Mouse (Mus musculus): Measurements from ENCODE around the gene Ltf. TPM values are rescaled to one million over a fixed set of nuclear protein-coding genes. Genes with fewer than 3 reads are reported as not detected.

The Ltf gene
- polyA plus RNA-seq (2015; fragmentation: Nextera tagmentation; extraction: Ambion mirVana): 0.45 and 2.0 TPM in 2 replicates

DNA sequence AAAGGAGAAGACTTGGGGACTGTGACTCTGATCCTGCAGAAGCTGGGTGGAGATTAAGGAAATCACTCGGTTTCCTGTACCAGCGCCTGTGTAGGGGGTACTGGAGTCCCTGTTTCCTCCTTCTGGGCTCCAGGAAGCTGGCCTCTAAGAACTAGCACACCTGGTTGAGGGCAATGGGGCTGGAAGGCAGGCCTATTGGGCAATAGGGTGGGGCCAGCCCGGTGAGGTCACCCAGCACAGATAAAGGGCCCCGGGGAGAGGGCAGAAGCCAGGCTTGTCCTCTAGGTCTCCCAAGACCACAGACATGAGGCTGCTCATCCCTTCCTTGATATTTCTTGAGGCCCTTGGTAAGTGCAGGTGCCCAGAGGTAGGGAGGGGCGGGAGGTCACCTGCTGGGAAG lies at the start of gene Ltf:
TSS of gene Ltf (plus strand) at position 250 of the 400 bp plus-strand sequence.

DNA sequence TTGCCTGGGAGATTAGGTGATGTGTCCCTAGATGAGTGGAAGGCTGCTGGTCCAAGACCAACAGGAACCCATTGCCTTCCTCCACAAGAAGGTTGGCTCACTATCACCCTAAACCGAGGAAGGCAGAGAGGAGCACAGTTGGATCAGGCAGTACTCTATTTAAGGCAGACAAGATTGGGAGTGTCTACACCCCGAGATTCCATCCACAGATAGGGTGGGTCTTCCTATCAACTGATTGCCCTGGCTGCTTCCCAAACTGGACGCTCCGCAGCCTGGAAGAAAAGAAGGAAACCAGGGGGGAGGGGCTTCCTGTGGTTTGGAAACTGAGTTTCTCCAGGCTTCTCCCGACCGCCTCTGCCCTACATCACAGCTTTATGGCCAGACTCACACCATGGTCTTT lies 28.9 kb upstream of the Ltf start, which contains the start of gene Rtp3:
TSS of gene Rtp3 (minus strand) at position 380 of the 400 bp plus-strand sequence.

DNA sequence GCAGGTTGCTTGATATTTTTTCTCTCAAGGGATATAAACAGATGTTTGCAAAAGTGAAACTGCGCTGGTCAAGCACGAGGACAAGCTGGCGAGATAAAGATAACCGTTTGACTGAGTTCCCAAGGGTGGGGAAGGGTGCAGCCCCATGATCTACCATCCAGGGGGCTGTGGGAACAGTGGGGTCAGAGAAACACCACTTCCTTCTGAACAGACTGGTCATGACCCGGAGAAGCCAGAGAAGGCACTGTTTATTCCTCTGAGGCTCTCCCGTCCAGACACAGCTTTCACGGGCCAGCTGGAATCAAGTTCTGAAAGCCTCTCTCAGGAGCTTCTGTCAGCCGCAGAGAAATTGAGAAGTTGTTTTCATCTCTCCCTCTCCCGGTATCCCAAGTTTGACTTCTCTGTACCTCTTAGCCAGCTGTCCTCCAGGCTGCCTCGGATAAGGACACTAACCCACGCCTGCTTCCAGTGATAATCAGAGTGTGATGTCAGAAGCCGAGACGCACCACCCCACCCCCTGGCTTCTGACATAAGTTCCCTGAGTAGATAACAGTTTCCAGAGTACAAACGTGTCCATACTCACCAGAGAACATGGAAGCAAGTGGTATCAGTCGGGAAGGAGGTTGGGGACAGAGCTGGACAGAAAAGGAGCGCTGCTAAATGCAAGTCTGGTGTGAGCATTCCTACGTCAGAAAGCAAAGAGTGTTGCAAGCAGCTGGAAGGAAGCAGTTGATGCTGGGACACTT lies 37.9 kb downstream of the Ltf start, which contains the start of gene Ccrl2:
TSS of gene Ccrl2 (minus strand) at position 722 of the 746 bp plus-strand sequence.

Other genes with a start within 250 kb of the Ltf start
- not detected in 2 replicates for gene Prss42, start 221.1 kb upstream of the Ltf start, polyA plus RNA-seq (2015; fragmentation: Nextera tagmentation; extraction: Ambion mirVana)
- not detected in 2 replicates for gene Prss44, start 205.3 kb upstream of the Ltf start, polyA plus RNA-seq (2015; fragmentation: Nextera tagmentation; extraction: Ambion mirVana)
- gene Prss43, start 192.6 kb upstream of the Ltf start, polyA plus RNA-seq (2015; fragmentation: Nextera tagmentation; extraction: Ambion mirVana): not detected in 2 replicates
- not detected in 2 replicates for gene Prss45, start 184.7 kb upstream of the Ltf start, polyA plus RNA-seq (2015; fragmentation: Nextera tagmentation; extraction: Ambion mirVana)
- not detected in 2 replicates for gene Prss46, start 174.8 kb upstream of the Ltf start, polyA plus RNA-seq (2015; fragmentation: Nextera tagmentation; extraction: Ambion mirVana)
- gene Prss50, start 161.3 kb upstream of the Ltf start, polyA plus RNA-seq (2015; fragmentation: Nextera tagmentation; extraction: Ambion mirVana): not detected in 2 replicates
- 1.3 and 1.9 TPM in 2 replicates for gene Als2cl, start 139.4 kb upstream of the Ltf start, polyA plus RNA-seq (2015; fragmentation: Nextera tagmentation; extraction: Ambion mirVana)
- 0.29 and 0.50 TPM in 2 replicates for gene Tmie, start 139.2 kb upstream of the Ltf start, polyA plus RNA-seq (2015; fragmentation: Nextera tagmentation; extraction: Ambion mirVana)
- gene Fam240a, start 102.4 kb upstream of the Ltf start, polyA plus RNA-seq (2015; fragmentation: Nextera tagmentation; extraction: Ambion mirVana): 0.78 and 2.8 TPM in 2 replicates
- not detected in 2 replicates for gene Tdgf1, start 73.1 kb upstream of the Ltf start, polyA plus RNA-seq (2015; fragmentation: Nextera tagmentation; extraction: Ambion mirVana)
- 10.9 and 25.5 TPM in 2 replicates for gene Lrrc2, start 67.7 kb upstream of the Ltf start, polyA plus RNA-seq (2015; fragmentation: Nextera tagmentation; extraction: Ambion mirVana)
- 0.26 and 0.35 TPM in 2 replicates for gene Rtp3, start 28.7 kb upstream of the Ltf start, polyA plus RNA-seq (2015; fragmentation: Nextera tagmentation; extraction: Ambion mirVana)
- 0.93 and 1.4 TPM in 2 replicates for gene Ccrl2, start 38.2 kb downstream of the Ltf start, polyA plus RNA-seq (2015; fragmentation: Nextera tagmentation; extraction: Ambion mirVana)
- gene Lrrfip2, start 98.3 kb downstream of the Ltf start, polyA plus RNA-seq (2015; fragmentation: Nextera tagmentation; extraction: Ambion mirVana): 44.5 and 47.5 TPM in 2 replicates

All from skeletal muscle tissue, postnatal 0 days (tissue).